Mouse (Mus musculus): ENCODE measurements at regions not wholly inside any gene's neighbourhood (a gene's known extent, or its start where the extent isn't known, plus 50 kb on each side); places are given as distances from the start of the nearest gene placed in this dataset.

- no peak for DNase-seq (ENCODE audit: low read depth, low spot score)
These were observed 170.4 kb upstream of the Ptger4 start for GRCm38 (mm10) chr15:5414401-5414800.

GRCm38 (mm10) chr15:5416031-5416430 lies 172.0 kb upstream of the Ptger4 start:
- DNase-seq (ENCODE audit: low read depth, low spot score): no peak

- no peak for DNase-seq (ENCODE audit: low read depth, low spot score)
These were observed 182.7 kb upstream of the Ptger4 start for GRCm38 (mm10) chr15:5426641-5427040.

- no peak for DNase-seq (ENCODE audit: low read depth, low spot score)
These were observed 183.5 kb upstream of the Ptger4 start for GRCm38 (mm10) chr15:5427319-5428048.

GRCm38 (mm10) chr15:5432018-5432417 lies 188.0 kb upstream of the Ptger4 start:
- no peak for DNase-seq (ENCODE audit: low read depth, low spot score)

- DNase-seq (ENCODE audit: low read depth, low spot score): no peak
These were observed 193.0 kb upstream of the Ptger4 start for GRCm38 (mm10) chr15:5437020-5437419.

GRCm38 (mm10) chr15:5446040-5446755 lies 202.2 kb upstream of the Ptger4 start:
- DNase-seq (ENCODE audit: low read depth, low spot score): no peak

- no peak for DNase-seq (ENCODE audit: low read depth, low spot score)
These were observed 202.8 kb upstream of the Ptger4 start for GRCm38 (mm10) chr15:5446756-5447314.

- DNase-seq (ENCODE audit: low read depth, low spot score): no peak
These were observed 203.9 kb upstream of the Ptger4 start for GRCm38 (mm10) chr15:5447707-5448496.

GRCm38 (mm10) chr15:5459083-5459482 lies 215.1 kb upstream of the Ptger4 start:
- DNase-seq (ENCODE audit: low read depth, low spot score): peak; percentile 65

GRCm38 (mm10) chr15:5459580-5459979 lies 215.6 kb upstream of the Ptger4 start:
- DNase-seq (ENCODE audit: low read depth, low spot score): no peak

GRCm38 (mm10) chr15:5462651-5463050 lies 218.7 kb upstream of the Ptger4 start:
- no peak for DNase-seq (ENCODE audit: low read depth, low spot score)

- DNase-seq (ENCODE audit: low read depth, low spot score): no peak
These were observed 220.7 kb upstream of the Ptger4 start for GRCm38 (mm10) chr15:5464732-5465131.

GRCm38 (mm10) chr15:5468535-5469073 lies 224.6 kb upstream of the Ptger4 start:
- no peak for DNase-seq (ENCODE audit: low read depth, low spot score)

- DNase-seq (ENCODE audit: low read depth, low spot score): no peak
These were observed 231.5 kb upstream of the Ptger4 start for GRCm38 (mm10) chr15:5475389-5475995.

- no peak for DNase-seq (ENCODE audit: low read depth, low spot score)
These were observed 249.3 kb upstream of the Ptger4 start for GRCm38 (mm10) chr15:5493286-5493685.

- DNase-seq (ENCODE audit: low read depth, low spot score): no peak
These were observed 251.3 kb upstream of the Ptger4 start for GRCm38 (mm10) chr15:5495187-5495849.

GRCm38 (mm10) chr15:5495954-5496353 lies 252.0 kb upstream of the Ptger4 start:
- DNase-seq (ENCODE audit: low read depth, low spot score): no peak

- no peak for DNase-seq (ENCODE audit: low read depth, low spot score)
These were observed 260.5 kb upstream of the Ptger4 start for GRCm38 (mm10) chr15:5504502-5504901.

- DNase-seq (ENCODE audit: low read depth, low spot score): no peak
These were observed 263.0 kb upstream of the Ptger4 start for GRCm38 (mm10) chr15:5506848-5507544.
